Mouse (Mus musculus) fibroblast of lung, adult 2 months (primary cell): Measurements from ENCODE around the gene Gm19410.

Source experiments
- DNase-seq: peaks from one replicate; pipeline ENCODE4 v3.0.0-alpha.2; 2011; ENCODE audit warnings: low read depth

Gene Gm19410

GRCm38 (mm10) chr8:35765499-35766193 lies at the start of gene Gm19410:
Gene Gm19410 (plus strand): TSS chr8:35765790.
- no peak for DNase-seq

GRCm38 (mm10) chr8:35730776-35731175 lies 34.8 kb upstream of the Gm19410 start:
- no peak for DNase-seq

- no peak for DNase-seq
These were observed 30.2 kb upstream of the Gm19410 start for GRCm38 (mm10) chr8:35735438-35735837.

DNA sequence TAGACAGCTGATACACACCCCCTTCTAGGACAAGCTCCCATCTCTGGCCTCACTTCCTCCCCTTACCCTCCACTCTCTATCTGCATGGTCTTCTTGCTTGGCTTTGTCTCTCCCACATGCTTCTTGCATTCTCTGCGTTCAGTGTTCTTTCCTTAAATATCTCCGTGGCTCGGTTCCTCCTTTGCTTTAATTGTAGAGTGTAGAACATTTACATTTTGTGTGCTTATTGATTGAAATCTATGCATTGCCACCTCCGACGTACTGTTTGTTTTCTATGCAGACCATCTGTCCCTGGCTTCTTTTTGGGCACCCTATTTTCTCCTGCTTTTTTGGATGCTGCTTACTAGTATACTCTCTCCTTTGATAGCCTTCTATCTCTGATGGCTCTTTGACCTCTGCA lies 9.4 kb upstream of the Gm19410 start:
- no peak for DNase-seq

DNA sequence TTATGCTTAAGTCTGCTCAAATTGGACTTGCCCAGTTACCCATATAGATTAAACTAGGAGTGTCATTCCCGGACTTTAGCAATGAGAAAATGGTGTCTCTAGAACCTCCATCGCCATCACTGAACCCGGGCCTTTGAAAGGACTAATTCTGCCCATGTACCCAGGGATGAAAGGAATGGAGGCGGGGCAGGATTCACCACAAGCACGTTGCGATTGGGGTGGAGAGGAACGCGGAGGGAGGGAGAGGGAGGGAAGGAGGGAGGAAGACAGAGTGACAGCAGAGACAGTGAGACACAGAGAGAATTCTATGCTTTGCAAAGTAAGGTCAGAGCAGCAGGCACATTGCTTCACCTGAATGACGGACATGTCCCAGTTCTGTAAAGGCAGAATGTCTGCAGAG lies 570 bp upstream of the Gm19410 start:
- DNase-seq, result no peak

DNA sequence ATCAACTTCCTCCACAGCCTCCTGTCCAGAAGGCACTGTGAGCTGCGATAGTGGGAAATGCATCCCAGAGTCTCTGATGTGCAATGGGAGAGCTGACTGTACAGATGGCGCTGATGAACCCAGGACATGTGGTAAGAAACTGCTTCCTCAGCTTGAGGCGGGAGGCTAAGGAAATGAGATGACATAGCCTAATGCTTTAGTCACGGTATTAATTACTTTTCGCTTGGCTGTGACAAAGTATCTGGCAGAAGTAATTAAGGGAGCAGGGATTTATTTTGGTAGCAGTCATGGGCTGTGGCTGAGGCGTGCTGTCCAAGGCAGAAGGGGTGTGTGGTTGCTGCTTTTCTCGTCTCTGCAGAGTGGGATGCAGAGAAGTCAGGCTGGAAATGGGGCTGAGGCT lies 7.9 kb downstream of the Gm19410 start:
- DNase-seq, result no peak
